Mouse (Mus musculus) kidney, adult 2 months (tissue): Measurements from ENCODE around the gene Mettl9.

Source experiments
- CTCF ChIP-seq: fragments of 200-500 bp; conservative IDR thresholded peaks from 2 replicates; pipeline ENCODE4 v1.5.1; 2011; ENCODE audit warnings: low read depth, mild to moderate bottlenecking, control low read depth, low read length, moderate library complexity, mixed read lengths; ENCODE audit not compliant: insufficient read depth, insufficient read length
- POLR2A ChIP-seq: fragments of 200-500 bp; IDR thresholded peaks from one replicate; pipeline ENCODE4 v1.6.1; 2011; ENCODE audit warnings: low read depth, low read length, control low read depth

DNA sequence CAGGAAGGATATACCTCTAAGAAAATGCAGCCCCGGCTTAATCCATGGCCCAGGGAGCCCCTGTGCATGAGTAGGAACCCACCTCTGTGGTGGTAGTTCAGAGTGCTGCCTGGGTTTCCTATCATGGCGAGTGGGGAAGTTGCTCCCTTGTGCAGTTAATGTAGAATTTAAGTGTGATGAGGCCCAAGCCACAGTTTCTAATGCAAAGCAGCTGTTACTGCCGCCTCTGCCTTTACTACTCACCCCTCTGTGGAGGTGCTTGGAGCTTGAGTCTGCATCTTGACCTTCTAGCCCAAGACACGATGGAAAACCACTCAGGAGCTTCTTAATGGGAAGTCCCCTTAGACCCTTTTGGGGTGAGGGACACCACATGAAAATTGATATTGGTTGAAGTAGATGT, 37.0 kb downstream of the Mettl9 start:
- TF ChIP-seq POLR2A (no peak), CTCF (no peak)
